Mouse (Mus musculus) embryonic facial prominence, embryonic 13.5 days (tissue): ENCODE measurements at regions not wholly inside any gene's neighbourhood (a gene's known extent, or its start where the extent isn't known, plus 50 kb on each side); places are given as distances from the start of the nearest gene placed in this dataset.
A peak's percentile ranks its signal among the peaks of the same experiment; 100 is the strongest.

Source experiments
- ATAC-seq: fragments of 200-750 bp; cut with Nextera tagmentation; 2 replicates; pipeline ENCODE4 v1.8.0; 2017; ENCODE audit warnings: low read depth; ENCODE audit not compliant: insufficient number of reproducible peaks, insufficient read depth, low FRiP score, low TSS enrichment
- H3K27ac ChIP-seq: fragments of 300-500 bp; sonication (generic); 2 replicates; pipeline ENCODE4 v1.5.1; 2015; ENCODE audit warnings: moderate library complexity, mild to moderate bottlenecking, inconsistent platforms
- H3K27me3 ChIP-seq: fragments of 300-500 bp; sonication (generic); 2 replicates; pipeline ENCODE4 v1.6.1; 2015; ENCODE audit warnings: mild to moderate bottlenecking, inconsistent platforms
- H3K36me3 ChIP-seq: fragments of 300-500 bp; sonication (generic); 2 replicates; pipeline ENCODE4 v1.6.1; 2015; ENCODE audit warnings: mild to moderate bottlenecking, inconsistent platforms
- H3K4me1 ChIP-seq: fragments of 300-500 bp; sonication (generic); 2 replicates; pipeline ENCODE4 v1.6.1; 2015; ENCODE audit warnings: inconsistent platforms
- H3K4me2 ChIP-seq: fragments of 300-500 bp; sonication (generic); 2 replicates; pipeline ENCODE4 v1.6.1; 2015; ENCODE audit warnings: moderate library complexity, mild to moderate bottlenecking, inconsistent platforms
- H3K4me3 ChIP-seq: fragments of 300-500 bp; sonication (generic); 2 replicates; pipeline ENCODE4 v1.5.1; 2015; ENCODE audit warnings: mild to moderate bottlenecking, inconsistent platforms
- H3K9ac ChIP-seq: fragments of 300-500 bp; sonication (generic); 2 replicates; pipeline ENCODE4 v1.6.1; 2015; ENCODE audit warnings: mild to moderate bottlenecking, inconsistent platforms
- H3K9me3 ChIP-seq: fragments of 300-500 bp; sonication (generic); 2 replicates; pipeline ENCODE4 v1.6.1; 2016; ENCODE audit warnings: inconsistent platforms
- WGBS: fragments of 180-500 bp; shearing (Covaris S2); methylation state at CpG from one replicate; pipeline ENCODE4 v1.1.7; 2015; ENCODE audit warnings: mixed read lengths; 5-methylcytosine and 5-hydroxymethylcytosine counted together

DNA sequence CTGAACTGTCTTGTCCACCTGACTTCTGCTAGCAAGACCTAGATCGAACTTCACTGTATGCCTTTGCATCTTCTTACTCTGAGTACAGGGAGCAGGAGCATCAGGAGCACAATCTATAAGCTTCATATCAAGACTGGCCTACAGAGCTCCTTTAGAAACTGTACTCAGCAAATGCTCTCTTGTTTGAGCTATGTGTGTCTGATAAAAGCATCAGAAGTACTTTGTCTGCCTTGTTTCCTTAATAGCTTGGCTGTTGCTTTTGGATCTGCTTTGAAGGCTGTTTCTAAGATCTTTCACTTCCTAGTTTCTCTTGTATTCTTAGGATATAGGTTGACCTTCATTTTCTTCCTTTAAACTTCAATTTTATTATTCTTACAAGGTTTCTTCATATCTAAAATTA, 175.3 kb upstream of the Cypt12 start:
- Histone ChIP-seq H3K4me1 (no peaks in the 10 kb centered on the region), H3K9me3 (no peaks in the 10 kb centered on the region), H3K27ac (no peak overlapping the region), H3K27me3 (no peaks in the 10 kb centered on the region), H3K4me2 (no peak overlapping the region), H3K4me3 (no peak overlapping the region), H3K9ac (no peak overlapping the region), H3K36me3 (no peaks in the 10 kb centered on the region)
- no peak for ATAC-seq
- 90% methylated on average over 1 of the region's 1 CpGs for WGBS

DNA sequence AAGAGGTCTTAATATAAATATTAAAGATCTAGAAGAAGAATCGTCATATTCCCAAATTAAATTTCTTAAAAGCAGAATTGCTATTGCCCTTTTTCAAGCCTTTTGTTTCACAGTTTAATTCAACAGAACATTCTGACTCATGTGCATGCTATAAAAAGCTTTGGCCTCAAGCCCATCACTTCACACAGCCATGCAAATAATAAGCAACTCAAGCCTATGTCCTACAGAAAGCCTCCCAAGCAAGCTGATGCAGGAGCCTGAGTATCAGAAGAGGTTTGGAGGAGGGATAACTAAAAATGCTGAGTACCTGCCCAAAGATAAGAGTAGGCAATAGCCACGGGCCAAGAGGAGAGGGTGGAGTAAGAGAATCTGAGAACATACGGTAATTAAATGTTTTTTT, 169.1 kb upstream of the Cypt12 start:
- Histone ChIP-seq H3K4me1 (no peaks in the 10 kb centered on the region), H3K27me3 (peaks cover 12% of the 10 kb centered on the region), H3K9ac (no peak overlapping the region), H3K4me2 (no peak overlapping the region), H3K4me3 (no peak overlapping the region), H3K36me3 (no peaks in the 10 kb centered on the region), H3K27ac (no peak overlapping the region), H3K9me3 (no peaks in the 10 kb centered on the region)
- 73% methylated on average over 3 of the region's 3 CpGs for WGBS
- ATAC-seq: no peak

DNA sequence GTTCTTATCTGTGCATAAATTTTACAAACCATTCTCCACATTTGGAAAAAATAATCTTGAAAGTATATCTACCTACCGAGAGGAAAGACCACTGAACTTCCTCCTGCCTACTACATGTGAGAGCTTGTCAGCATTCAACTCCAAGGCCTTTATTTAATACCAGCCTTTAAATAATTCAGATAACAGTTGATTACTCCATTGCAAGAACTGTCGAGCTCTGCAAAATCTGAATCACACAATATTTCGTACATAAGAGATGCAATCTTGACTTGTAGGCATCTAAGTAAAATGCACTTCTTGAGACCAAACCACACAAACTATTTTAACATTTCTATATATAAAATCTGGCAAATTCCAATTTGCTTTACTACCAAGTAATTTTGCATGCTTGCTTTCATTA, 164.1 kb upstream of the Cypt12 start:
- 65% methylated on average over 3 of the region's 3 CpGs for WGBS
- Histone ChIP-seq H3K4me3 (no peak overlapping the region), H3K9me3 (no peaks in the 10 kb centered on the region), H3K9ac (no peak overlapping the region), H3K27ac (no peak overlapping the region), H3K36me3 (no peaks in the 10 kb centered on the region), H3K27me3 (peaks cover 58% of the 10 kb centered on the region), H3K4me2 (no peak overlapping the region), H3K4me1 (peaks cover 14% of the 10 kb centered on the region)
- ATAC-seq: no peak

DNA sequence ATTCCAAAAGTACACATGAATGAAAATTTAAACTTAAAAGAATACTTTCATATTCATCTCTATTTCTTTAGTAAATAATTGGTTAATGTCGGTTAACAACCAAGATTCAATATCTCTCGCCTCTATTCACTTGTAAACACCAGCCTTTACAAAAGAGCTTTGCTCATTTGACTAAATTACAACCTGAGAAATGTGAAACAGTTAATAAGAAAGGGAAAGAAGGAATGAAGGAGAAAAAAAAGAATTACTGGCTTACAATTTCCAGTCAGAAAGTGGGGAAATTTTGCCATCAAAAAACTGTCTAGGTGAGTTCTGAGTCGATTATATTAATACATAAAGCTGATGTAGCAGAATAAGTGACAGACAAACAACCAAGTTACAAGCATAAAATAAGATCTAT, 163.6 kb upstream of the Cypt12 start:
- no peak overlapping the region for H3K27ac ChIP-seq
- ATAC-seq: no peak
- 35% methylated on average over 3 of the region's 3 CpGs for WGBS

DNA sequence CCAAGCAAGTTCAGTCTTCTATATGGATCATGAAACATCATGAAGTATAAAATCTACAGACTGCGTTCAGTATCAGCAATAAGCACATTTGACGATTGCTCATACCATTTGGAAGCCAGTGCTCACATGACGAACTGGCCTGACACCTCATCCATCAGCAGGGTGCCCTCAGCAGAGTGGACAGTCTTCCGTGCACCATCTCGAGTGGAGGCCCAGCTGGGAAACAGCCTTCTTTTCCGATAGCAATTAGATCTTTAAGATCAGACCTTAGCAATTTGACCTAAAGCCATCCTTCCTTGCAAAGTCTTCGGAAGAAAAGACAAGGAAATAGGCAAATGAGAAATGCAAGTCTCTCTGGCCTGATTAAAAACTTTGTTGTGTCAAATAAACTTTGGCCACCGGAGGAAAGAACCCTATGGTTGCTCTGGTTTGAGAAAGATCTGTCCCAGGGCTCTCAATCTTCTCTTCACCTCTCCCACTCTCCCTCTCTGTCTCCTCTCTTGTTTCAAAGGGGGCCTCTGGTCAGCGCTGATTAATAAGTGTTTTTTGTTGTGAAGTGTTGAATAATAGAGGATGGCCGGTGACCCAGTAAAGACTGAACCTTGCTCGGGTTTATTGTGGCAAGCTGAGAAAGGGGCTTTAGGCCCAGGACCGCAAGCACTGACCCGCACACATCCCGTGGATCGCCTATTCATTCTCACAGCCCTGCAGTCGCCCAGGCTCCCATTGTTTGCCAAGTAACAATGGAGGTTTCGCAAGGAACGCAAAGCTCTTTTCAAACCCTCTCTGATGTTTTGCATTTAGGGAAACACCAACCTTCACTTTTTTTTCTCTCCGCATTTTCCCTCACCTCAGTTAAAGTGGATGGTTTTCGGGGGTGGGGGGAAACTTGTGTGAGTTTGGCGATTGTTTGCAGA, 162.8 kb upstream of the Cypt12 start:
- no peak overlapping the region for H3K27ac ChIP-seq
- ATAC-seq: no peak
- 4% methylated on average over 21 of the region's 21 CpGs for WGBS

More for the DNA sequence above, 163.6 kb upstream of the Cypt12 start:
- Histone ChIP-seq H3K9me3 (no peaks in the 10 kb centered on the region), H3K4me1 (peaks cover 14% of the 10 kb centered on the region), H3K4me2 (no peak overlapping the region), H3K36me3 (no peaks in the 10 kb centered on the region), H3K9ac (no peak overlapping the region), H3K4me3 (no peak overlapping the region), H3K27me3 (peaks cover 64% of the 10 kb centered on the region)

DNA sequence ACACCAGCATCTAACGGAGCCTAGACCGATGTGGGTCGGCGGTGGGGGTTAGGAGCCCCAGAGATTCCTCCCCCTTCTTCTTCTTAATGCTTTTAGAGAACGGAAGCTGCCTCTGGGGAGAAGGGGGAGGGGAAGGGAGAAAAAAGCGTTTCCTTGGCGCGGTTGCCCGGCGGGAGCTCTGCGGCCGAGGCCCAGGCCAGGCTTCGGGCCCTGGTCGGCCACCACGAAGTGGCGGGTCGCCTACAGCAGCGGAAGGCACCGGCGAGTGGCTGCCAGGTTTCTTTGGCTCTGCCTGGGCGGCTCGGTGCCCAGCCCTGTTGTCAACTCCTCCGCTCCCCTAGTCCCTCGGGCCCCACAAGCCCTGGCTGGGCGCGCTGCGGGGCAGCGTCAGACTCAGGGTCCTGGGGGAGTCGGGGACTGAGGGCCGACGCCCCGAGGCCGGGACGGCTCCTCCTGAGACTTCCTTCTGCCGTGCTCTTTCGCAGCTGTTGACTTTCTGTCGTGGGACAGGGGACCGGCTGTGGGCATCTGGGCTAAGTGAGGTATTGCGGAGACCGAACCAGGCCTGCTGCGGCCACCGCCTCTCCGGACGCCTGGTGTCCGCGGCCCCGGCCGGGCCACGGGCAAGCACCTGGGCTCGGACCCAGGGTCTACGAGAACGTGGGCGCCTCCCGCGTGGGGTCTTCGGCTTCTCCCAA, 162.0 kb upstream of the Cypt12 start:
- H3K4me3 ChIP-seq: peak overlapping the region; percentile 43
- peak overlapping the region; percentile 63 for H3K9ac ChIP-seq
- H3K27ac ChIP-seq: no peak overlapping the region
- peak; percentile 32; the same call in 1 of the 2 replicates for ATAC-seq
- 1% methylated on average over 56 of the region's 56 CpGs for WGBS
- H3K9me3 ChIP-seq: no peaks in the 10 kb centered on the region
- H3K4me1 ChIP-seq: peaks cover 14% of the 10 kb centered on the region
- peaks cover 74% of the 10 kb centered on the region for H3K27me3 ChIP-seq
- peak overlapping the region; percentile 76 for H3K4me2 ChIP-seq
- H3K36me3 ChIP-seq: no peaks in the 10 kb centered on the region

More for the DNA sequence above, 162.8 kb upstream of the Cypt12 start:
- H3K36me3 ChIP-seq: no peaks in the 10 kb centered on the region
- H3K9me3 ChIP-seq: no peaks in the 10 kb centered on the region
- peaks cover 71% of the 10 kb centered on the region for H3K27me3 ChIP-seq
- H3K4me2 ChIP-seq: peak overlapping the region; percentile 76
- peak overlapping the region; percentile 63; the same call in 1 of the 2 replicates for H3K9ac ChIP-seq
- peaks cover 14% of the 10 kb centered on the region for H3K4me1 ChIP-seq
- H3K4me3 ChIP-seq: peak overlapping the region; percentile 43

DNA sequence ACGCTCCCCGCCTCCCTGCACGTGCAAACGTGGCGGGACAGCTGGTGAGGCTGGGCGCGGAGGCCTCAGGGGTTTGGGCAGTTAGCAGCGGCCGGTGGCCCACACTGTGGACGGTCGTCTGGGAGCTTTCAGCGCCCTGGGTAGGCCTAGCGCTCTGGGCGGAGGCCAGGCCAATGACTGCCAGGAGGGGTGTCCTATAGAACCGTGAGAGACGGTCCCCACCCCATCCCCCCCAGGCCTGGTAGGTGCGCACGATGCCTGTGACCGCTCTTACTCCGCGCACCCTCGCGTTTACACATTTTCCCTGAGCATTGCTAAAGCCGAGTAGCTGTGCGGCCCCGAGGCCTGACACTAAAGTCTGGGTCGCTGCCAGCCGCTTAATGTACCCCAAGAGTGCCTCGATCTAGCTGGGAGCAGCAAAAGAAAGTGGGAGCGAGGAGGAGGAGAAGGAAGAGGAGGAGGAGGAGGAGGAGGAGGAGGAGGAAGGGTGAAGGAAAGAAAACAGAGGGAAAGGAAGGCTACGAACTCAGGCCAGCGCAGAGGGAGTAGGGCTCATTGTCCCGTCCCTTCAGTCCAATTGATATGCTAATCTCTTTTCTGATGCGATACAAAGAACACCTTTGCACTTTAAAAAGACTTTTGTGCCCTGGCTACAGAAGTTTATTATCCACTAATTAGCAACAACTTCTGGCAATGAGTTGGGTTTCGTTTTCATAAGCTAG, 161.3 kb upstream of the Cypt12 start:
- Histone ChIP-seq H3K4me1 (peaks cover 14% of the 10 kb centered on the region), H3K9me3 (no peaks in the 10 kb centered on the region), H3K36me3 (no peaks in the 10 kb centered on the region), H3K4me2 (peak overlapping the region; percentile 76), H3K4me3 (peak overlapping the region; percentile 43), H3K9ac (peak overlapping the region; percentile 63), H3K27me3 (peaks cover 81% of the 10 kb centered on the region), H3K27ac (no peak overlapping the region)
- WGBS: 1% methylated on average over 35 of the region's 35 CpGs
- ATAC-seq: peak; percentile 74; the same call in 1 of the 2 replicates

DNA sequence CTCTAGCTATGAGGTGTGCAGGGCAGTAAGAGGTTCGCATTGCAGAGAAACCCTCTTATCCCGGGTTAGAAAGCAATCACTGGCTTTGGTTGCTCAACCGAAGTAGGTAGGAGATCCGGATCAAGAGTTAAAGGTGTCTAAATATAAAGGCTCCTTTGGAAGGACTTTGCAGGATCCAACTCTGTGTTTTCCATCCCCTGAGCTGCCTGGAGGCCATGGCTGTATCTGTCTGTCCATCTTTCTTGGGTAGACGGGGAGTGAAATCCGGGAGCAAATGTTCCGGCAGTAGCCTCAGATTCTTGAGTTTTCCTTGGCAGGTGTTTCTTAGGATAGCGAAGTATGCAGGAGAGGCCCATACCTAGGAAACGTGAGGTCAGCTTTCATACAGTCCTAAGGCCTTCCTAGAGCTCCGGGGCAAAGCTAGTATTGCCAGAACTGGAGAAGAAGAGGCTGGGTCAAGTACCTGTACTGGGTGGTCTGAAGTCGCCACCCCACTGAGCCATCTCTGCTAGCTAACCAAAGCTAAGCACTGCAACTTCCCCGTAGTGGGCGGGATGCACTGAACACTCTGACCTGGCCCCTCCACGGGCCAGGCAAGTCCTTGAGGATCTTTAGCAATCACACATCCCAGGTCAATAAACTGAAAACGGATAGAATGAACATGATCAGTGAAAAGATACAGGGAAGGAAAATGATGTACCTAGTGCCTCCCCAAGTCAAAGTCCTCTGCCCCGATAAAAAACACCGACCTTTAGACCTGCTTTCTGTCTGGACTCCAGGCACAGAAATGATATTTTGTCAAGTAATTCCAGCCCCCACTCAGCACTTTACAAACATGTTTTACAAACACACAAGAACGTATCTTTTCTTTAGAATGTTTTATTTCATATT, 160.5 kb upstream of the Cypt12 start:
- Histone ChIP-seq H3K4me3 (0 out of 2 replicates have a peak overlapping the region, but pooled peaks have one; percentile 43), H3K27me3 (peaks cover 86% of the 10 kb centered on the region), H3K9ac (no peak overlapping the region), H3K4me1 (peaks cover 14% of the 10 kb centered on the region), H3K27ac (no peak overlapping the region), H3K9me3 (no peaks in the 10 kb centered on the region), H3K4me2 (no peak overlapping the region), H3K36me3 (no peaks in the 10 kb centered on the region)
- ATAC-seq: no peak
- WGBS: 5% methylated on average over 18 of the region's 18 CpGs

DNA sequence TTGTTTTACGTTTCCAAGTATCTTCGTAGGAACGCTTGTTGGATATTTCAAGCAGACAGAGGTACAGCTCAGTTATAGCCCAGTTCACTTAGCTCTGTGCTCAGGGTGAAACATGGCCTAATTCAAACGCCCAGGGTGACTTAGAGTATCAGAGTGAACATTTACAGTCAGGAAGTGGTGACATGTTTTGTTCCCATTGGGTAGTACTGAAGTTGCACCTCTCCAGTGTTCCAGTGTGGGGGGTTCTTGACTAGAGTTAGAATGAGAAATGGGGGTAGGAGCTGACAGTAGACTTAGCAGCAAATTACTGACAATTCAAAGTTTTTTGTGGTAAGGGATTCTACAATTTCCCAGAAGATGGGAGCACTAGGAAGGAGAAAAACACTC, 159.9 kb upstream of the Cypt12 start:
- no peak overlapping the region for H3K27ac ChIP-seq
- no peaks in the 10 kb centered on the region for H3K9me3 ChIP-seq
- WGBS: 16% methylated on average over 4 of the region's 4 CpGs
- ATAC-seq: no peak
- H3K9ac ChIP-seq: no peak overlapping the region
- no peak overlapping the region for H3K4me3 ChIP-seq
- no peak overlapping the region for H3K4me2 ChIP-seq
- peaks cover 14% of the 10 kb centered on the region for H3K4me1 ChIP-seq
- H3K27me3 ChIP-seq: peaks cover 92% of the 10 kb centered on the region
- H3K36me3 ChIP-seq: no peaks in the 10 kb centered on the region

DNA sequence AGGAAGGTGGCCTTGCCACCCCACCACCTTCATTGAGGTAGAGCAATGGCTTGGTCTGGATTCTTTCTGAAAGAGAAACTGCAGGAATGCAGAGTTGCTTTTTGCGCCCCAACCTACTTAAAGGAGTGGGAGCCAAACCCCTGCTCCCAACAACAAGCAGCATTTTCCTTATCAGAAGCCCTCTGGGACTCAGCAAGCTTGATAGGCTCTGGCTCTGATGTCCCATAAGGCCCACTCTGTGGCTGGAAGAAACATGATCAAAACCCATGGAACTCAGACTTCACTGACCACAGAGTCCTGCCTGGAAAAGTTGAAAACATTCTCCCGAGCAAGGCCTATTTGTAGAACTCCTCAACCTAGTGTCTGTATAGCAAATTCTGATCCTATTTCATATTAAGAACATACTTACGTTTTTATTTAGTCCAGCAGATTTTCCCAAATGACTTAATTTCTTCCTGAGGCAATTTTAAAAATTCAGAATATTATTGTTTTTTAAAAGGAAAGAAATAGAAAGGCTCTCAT, 159.4 kb upstream of the Cypt12 start:
- no peak for ATAC-seq
- Histone ChIP-seq H3K4me2 (no peak overlapping the region), H3K4me3 (no peak overlapping the region), H3K36me3 (no peaks in the 10 kb centered on the region), H3K9ac (no peak overlapping the region), H3K4me1 (peaks cover 17% of the 10 kb centered on the region), H3K27ac (no peak overlapping the region), H3K9me3 (no peaks in the 10 kb centered on the region), H3K27me3 (peaks cover 94% of the 10 kb centered on the region)
- WGBS: 17% methylated on average over 3 of the region's 3 CpGs
